Mouse (Mus musculus): Measurements from ENCODE around the gene Pih1d1. TPM values are rescaled to one million over a fixed set of nuclear protein-coding genes. Genes with fewer than 3 reads are reported as not detected.

Pih1d1 gene
- polyA plus RNA-seq, 1 experiment from 2014 or later = 51.7 TPM

DNA sequence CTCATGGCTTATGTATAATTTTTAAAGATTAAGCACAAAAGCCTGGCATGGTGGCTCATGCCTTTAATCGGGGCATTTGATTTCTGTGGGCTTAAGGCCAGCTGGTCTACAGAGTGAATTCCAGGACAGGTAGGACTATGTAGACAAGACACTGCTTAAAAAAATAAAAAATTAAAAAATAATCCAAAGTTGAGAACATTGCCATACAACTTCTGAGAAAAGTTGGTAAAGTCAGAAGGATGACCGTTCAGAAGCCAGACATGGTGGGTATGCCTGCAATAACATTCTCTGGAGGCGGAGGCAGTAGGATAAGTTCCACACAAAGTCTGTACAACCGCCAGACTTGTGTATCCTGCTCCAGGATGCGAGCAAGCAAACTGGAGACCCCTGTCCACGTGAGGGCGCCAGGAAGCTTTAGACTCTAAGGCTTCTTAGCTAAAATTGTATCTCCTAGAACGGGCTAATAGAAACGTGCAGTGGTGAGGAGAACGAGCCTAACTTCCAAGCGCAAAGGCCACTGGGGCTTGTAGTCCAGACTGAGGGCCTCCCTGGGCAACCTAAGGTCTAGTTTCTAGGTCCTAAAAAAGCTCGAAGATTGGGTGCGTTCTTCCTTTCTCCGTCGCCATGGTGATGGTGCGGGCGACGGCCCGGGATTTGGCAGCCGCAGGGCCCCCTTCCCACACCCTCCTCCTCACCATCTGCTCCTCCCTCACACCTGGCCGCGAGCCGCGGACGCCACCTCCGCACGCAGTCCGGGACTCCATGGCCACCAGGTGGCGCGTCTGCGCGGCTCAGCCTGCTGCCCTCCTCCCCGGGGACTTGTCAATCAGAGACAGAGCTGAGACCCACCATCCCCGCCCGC is 7.7 kb downstream of the Pih1d1 start:
- WGBS (ENCODE audit: insufficient replicate concordance) = 4% methylated on average over 35 of the region's 35 CpGs
- H3K36me3 ChIP-seq = peaks cover 22% of the 10 kb centered on the region
- H3K9ac ChIP-seq = peak overlapping the region; percentile 37; the same call in 1 of the 2 replicates
- H3K4me2 ChIP-seq = peak overlapping the region; percentile 74
- H3K4me3 ChIP-seq (replicated peaks) = peak overlapping the region; percentile 42
- peaks cover 46% of the 10 kb centered on the region for H3K27me3 ChIP-seq
- peaks cover 20% of the 10 kb centered on the region for H3K4me1 ChIP-seq (replicated peaks)
- ATAC-seq (ENCODE audit: low read depth) = peak; percentile 73
- no peak overlapping the region for H3K27ac ChIP-seq
- H3K9me3 ChIP-seq (replicated peaks) = no peaks in the 10 kb centered on the region
- peak; percentile 72 for DNase-seq

DNA sequence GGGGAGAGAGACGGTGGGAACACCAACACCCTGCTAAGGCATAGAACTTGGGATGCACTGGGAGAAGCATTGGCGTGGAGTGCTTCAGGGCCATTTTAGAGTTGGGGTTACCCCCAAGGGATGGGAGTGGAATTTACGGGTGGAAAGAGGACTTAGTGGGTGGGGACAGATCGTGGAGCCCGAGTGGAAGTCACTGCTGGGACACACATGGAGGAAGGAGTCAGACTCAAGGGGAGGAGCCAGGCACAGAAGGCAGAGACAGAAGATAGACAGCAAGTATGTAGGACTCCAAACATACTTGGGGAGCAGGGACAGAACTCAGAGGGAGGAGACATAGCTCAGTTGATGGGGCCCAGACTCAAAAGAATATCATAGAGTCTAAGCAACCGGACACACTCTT is 8.4 kb downstream of the Pih1d1 start:
- Histone ChIP-seq H3K4me1 (replicated peaks) (peaks cover 20% of the 10 kb centered on the region), H3K4me2 (peak overlapping the region; percentile 74), H3K9me3 (replicated peaks) (no peaks in the 10 kb centered on the region), H3K4me3 (replicated peaks) (peak overlapping the region; percentile 42), H3K9ac (peak overlapping the region; percentile 37; the same call in 1 of the 2 replicates), H3K36me3 (peaks cover 19% of the 10 kb centered on the region; the same call in 1 of the 2 replicates), H3K27me3 (peaks cover 53% of the 10 kb centered on the region), H3K27ac (no peak overlapping the region)
- WGBS (ENCODE audit: insufficient replicate concordance) = 21% methylated on average over 6 of the region's 6 CpGs
- ATAC-seq (ENCODE audit: low read depth) = peak; percentile 18; the same call in 1 of the 2 replicates
- no peak for DNase-seq

GRCm38 (mm10) chr7:45162996-45163615 is 9.0 kb downstream of the Pih1d1 start:
- ATAC-seq (ENCODE audit: low read depth) = no peak
- no peak for DNase-seq
- Histone ChIP-seq H3K9me3 (replicated peaks) (no peaks in the 10 kb centered on the region), H3K36me3 (peaks cover 19% of the 10 kb centered on the region; the same call in 1 of the 2 replicates), H3K9ac (no peak overlapping the region), H3K4me3 (replicated peaks) (no peak overlapping the region), H3K27ac (no peak overlapping the region), H3K27me3 (peaks cover 59% of the 10 kb centered on the region), H3K4me1 (replicated peaks) (peaks cover 20% of the 10 kb centered on the region), H3K4me2 (no peak overlapping the region)
- 58% methylated on average over 9 of the region's 9 CpGs for WGBS (ENCODE audit: insufficient replicate concordance)

- DNase-seq = peak; percentile 40
- Histone ChIP-seq H3K4me3 (replicated peaks) (peak within 1 kb of the TSS; percentile 59), H3K9me3 (replicated peaks) (peaks cover 5% of the 10 kb centered on the region; the same call in 1 of the 2 replicates), H3K4me1 (replicated peaks) (peaks cover 20% of the 10 kb centered on the region), H3K27ac (no peak within 1 kb of the TSS), H3K4me2 (peak within 1 kb of the TSS; percentile 72), H3K27me3 (peaks cover 67% of the 10 kb centered on the region), H3K9ac (peak within 1 kb of the TSS; percentile 53), H3K36me3 (peaks cover 19% of the 10 kb centered on the region; the same call in 1 of the 2 replicates)
- 2% methylated on average over 38 of the region's 41 CpGs for whole genome bisulfite sequencing (ENCODE audit: insufficient replicate concordance)
- peak; percentile 35; the same call in 1 of the 2 replicates for ATAC-seq (ENCODE audit: low read depth)
Measured at GRCm38 (mm10) chr7:45163735-45164490, 9.8 kb downstream of the Pih1d1 start, which contains the start of gene Slc17a7. Slc17a7 (plus strand) TSS chr7:45163949.

DNA sequence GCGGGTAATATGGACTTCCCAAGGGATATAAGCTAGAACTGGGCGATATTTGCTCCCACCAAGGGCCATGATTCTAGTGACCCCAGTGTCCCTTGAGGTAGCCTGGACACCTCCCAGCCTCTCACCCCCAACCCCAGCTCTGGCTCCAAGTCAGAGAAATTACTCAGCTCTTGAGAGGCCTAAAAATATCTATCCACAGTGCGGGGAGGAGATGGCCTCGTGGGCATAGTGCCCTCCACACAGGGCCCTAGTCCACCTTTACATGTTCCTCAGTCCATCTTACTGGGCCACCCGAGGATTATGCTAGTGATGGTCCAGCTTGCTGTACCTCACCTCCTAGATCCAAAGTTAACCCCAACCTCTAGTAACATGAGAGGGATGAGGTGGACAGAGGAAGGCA is 10.7 kb downstream of the Pih1d1 start:
- Histone ChIP-seq H3K4me3 (replicated peaks) (no peak overlapping the region), H3K4me2 (no peak overlapping the region), H3K27ac (no peak overlapping the region), H3K4me1 (replicated peaks) (peaks cover 20% of the 10 kb centered on the region), H3K36me3 (peaks cover 10% of the 10 kb centered on the region; the same call in 1 of the 2 replicates), H3K27me3 (peaks cover 76% of the 10 kb centered on the region), H3K9me3 (replicated peaks) (peaks cover 14% of the 10 kb centered on the region), H3K9ac (no peak overlapping the region)
- DNase-seq (no peak), ATAC-seq (ENCODE audit: low read depth) (no peak)
- WGBS (ENCODE audit: insufficient replicate concordance) = 50% methylated on average over 5 of the region's 5 CpGs

- Histone ChIP-seq H3K9ac (no peak overlapping the region), H3K27me3 (peaks cover 85% of the 10 kb centered on the region), H3K4me3 (replicated peaks) (no peak overlapping the region), H3K27ac (no peak overlapping the region), H3K9me3 (replicated peaks) (peaks cover 19% of the 10 kb centered on the region), H3K36me3 (peaks cover 2% of the 10 kb centered on the region; the same call in 1 of the 2 replicates), H3K4me1 (replicated peaks) (peaks cover 20% of the 10 kb centered on the region), H3K4me2 (no peak overlapping the region)
- 40% methylated on average over 11 of the region's 11 CpGs for WGBS (ENCODE audit: insufficient replicate concordance)
- ATAC-seq (ENCODE audit: low read depth) (no peak), DNase-seq (no peak)
Measured at GRCm38 (mm10) chr7:45165701-45166100, 11.6 kb downstream of the Pih1d1 start.

- Histone ChIP-seq H3K27ac (no peak overlapping the region), H3K9ac (no peak overlapping the region), H3K27me3 (peaks cover 97% of the 10 kb centered on the region), H3K4me3 (replicated peaks) (no peak overlapping the region), H3K9me3 (replicated peaks) (peaks cover 19% of the 10 kb centered on the region), H3K4me1 (replicated peaks) (peaks cover 16% of the 10 kb centered on the region), H3K4me2 (no peak overlapping the region), H3K36me3 (no peaks in the 10 kb centered on the region)
- 16% methylated on average over 10 of the region's 10 CpGs for WGBS (ENCODE audit: insufficient replicate concordance)
- DNase-seq = no peak
- no peak for ATAC-seq (ENCODE audit: low read depth)
Measured at GRCm38 (mm10) chr7:45166950-45167401, 12.9 kb downstream of the Pih1d1 start.

DNA sequence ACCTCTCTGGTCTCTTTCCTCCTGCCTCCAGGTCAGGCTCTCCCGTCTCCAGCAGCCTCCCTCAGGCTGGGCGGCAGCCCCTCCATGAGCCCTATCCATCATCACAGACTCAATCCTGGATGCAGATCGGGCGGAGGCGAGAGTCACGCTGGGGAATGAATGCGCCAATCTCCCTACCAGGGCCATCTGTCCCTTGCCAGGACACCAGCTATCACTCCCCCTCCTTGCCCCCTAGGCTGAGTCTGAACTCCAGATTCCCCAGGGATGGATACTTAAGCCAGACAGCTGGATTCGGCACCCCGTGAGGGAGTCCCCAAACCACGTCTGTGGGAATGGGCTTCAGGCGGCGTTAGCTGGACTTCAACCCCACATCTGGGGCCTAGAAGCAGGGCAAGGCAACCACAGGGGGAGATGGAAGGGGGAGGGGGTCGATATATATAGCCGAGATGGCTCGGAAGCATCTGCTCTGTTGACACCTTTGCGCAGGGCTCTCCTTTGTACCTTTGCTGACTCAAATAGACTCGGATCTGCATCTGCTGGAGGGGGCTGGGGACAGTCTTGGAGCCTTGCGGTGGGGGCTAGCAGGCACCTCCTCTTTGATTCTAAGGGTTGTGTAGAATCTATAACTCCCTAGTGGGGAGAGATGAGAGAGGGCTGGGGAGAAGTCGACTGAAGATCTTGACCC is 13.8 kb downstream of the Pih1d1 start:
- no peak overlapping the region for H3K4me2 ChIP-seq
- no peak overlapping the region for H3K4me3 ChIP-seq (replicated peaks)
- 6% methylated on average over 19 of the region's 19 CpGs for WGBS (ENCODE audit: insufficient replicate concordance)
- peaks cover 8% of the 10 kb centered on the region for H3K4me1 ChIP-seq (replicated peaks)
- no peak overlapping the region for H3K27ac ChIP-seq
- H3K36me3 ChIP-seq = no peaks in the 10 kb centered on the region
- H3K27me3 ChIP-seq = peaks cover 97% of the 10 kb centered on the region
- H3K9me3 ChIP-seq (replicated peaks) = peaks cover 25% of the 10 kb centered on the region
- no peak overlapping the region for H3K9ac ChIP-seq
- DNase-seq = no peak
- no peak for ATAC-seq (ENCODE audit: low read depth)

DNA sequence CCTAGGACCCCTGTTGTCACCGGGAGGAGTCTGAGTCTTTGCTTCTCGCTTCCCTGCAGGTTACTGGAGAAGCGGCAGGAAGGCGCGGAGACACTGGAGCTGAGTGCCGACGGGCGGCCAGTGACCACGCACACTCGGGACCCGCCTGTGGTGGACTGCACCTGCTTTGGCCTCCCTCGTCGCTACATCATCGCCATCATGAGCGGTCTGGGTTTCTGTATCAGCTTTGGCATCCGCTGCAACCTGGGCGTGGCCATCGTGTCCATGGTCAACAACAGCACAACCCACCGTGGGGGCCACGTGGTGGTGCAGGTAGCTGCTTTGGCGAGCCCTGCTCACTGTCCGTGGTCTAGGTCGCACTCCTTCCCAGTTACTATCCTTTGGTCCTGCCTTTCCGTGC is 14.6 kb downstream of the Pih1d1 start:
- no peaks in the 10 kb centered on the region for H3K36me3 ChIP-seq
- no peak overlapping the region for H3K9ac ChIP-seq
- peaks cover 27% of the 10 kb centered on the region for H3K9me3 ChIP-seq (replicated peaks)
- ATAC-seq (ENCODE audit: low read depth) = no peak
- peaks cover 6% of the 10 kb centered on the region for H3K4me1 ChIP-seq (replicated peaks)
- peaks cover 94% of the 10 kb centered on the region for H3K27me3 ChIP-seq
- no peak overlapping the region for H3K4me3 ChIP-seq (replicated peaks)
- H3K27ac ChIP-seq = no peak overlapping the region
- 7% methylated on average over 24 of the region's 24 CpGs for WGBS (ENCODE audit: insufficient replicate concordance)
- no peak for DNase-seq
- H3K4me2 ChIP-seq = no peak overlapping the region

- H3K27me3 ChIP-seq = peaks cover 93% of the 10 kb centered on the region
- no peak overlapping the region for H3K4me2 ChIP-seq
- H3K4me3 ChIP-seq (replicated peaks) = no peak overlapping the region
- H3K4me1 ChIP-seq (replicated peaks) = no peaks in the 10 kb centered on the region
- DNase-seq = no peak
- 71% methylated on average over 3 of the region's 3 CpGs for WGBS (ENCODE audit: insufficient replicate concordance)
- no peak overlapping the region for H3K9ac ChIP-seq
- H3K9me3 ChIP-seq (replicated peaks) = peaks cover 27% of the 10 kb centered on the region
- no peaks in the 10 kb centered on the region for H3K36me3 ChIP-seq
- H3K27ac ChIP-seq = no peak overlapping the region
- ATAC-seq (ENCODE audit: low read depth) = no peak
Measured at GRCm38 (mm10) chr7:45169495-45169894, 15.4 kb downstream of the Pih1d1 start.
